Mouse (Mus musculus) liver, postnatal 0 days (tissue): ENCODE measurements around the gene Catsper4. TPM values are rescaled to one million over a fixed set of nuclear protein-coding genes. Genes with fewer than 3 reads are reported as not detected.

ENCODE experiments used
- ATAC-seq: fragments of 200-750 bp; cut with Nextera tagmentation; 2 replicates; pipeline ENCODE4 v1.8.0; 2017; ENCODE audit warnings: mild to moderate bottlenecking, moderate library complexity
- DNase-seq: peaks from one replicate; pipeline ENCODE4 v3.0.0-alpha.2; 2016
- H3K27ac ChIP-seq: fragments of 300-500 bp; sonication (generic); 2 replicates; pipeline ENCODE4 v1.5.1; 2014; ENCODE audit warnings: antibody characterized with exemption, moderate library complexity, mild to moderate bottlenecking, low read depth
- H3K27me3 ChIP-seq: fragments of 300-500 bp; sonication (generic); 2 replicates; pipeline ENCODE4 v1.6.1; 2014; ENCODE audit warnings: low read length, control low read depth, mixed read lengths; ENCODE audit not compliant: insufficient read depth
- H3K36me3 ChIP-seq: fragments of 300-500 bp; sonication (generic); replicated peaks from 2 replicates; pipeline ENCODE4 v1.6.1; 2014; ENCODE audit warnings: mild to moderate bottlenecking, control low read depth, low read length, moderate library complexity, mixed read lengths; ENCODE audit not compliant: insufficient read depth
- H3K4me1 ChIP-seq: fragments of 300-500 bp; sonication (generic); 2 replicates; pipeline ENCODE4 v1.6.1; 2014; ENCODE audit warnings: antibody characterized with exemption, mild to moderate bottlenecking, control low read depth; ENCODE audit not compliant: insufficient read depth
- H3K4me2 ChIP-seq: fragments of 300-500 bp; sonication (generic); 2 replicates; pipeline ENCODE4 v1.6.1; 2014; ENCODE audit warnings: low read depth, mild to moderate bottlenecking, low read length, moderate library complexity, mixed read lengths
- H3K4me3 ChIP-seq: fragments of 300-500 bp; sonication (generic); 2 replicates; pipeline ENCODE4 v1.5.1; 2014; ENCODE audit warnings: low read depth, low read length
- H3K9ac ChIP-seq: fragments of 300-500 bp; sonication (generic); replicated peaks from 2 replicates; pipeline ENCODE4 v1.6.1; 2014; ENCODE audit warnings: mild to moderate bottlenecking, moderate library complexity
- H3K9me3 ChIP-seq: fragments of 300-500 bp; sonication (generic); 2 replicates; pipeline ENCODE4 v1.6.1; 2016; ENCODE audit warnings: mild to moderate bottlenecking, control low read depth, low read length, mixed read lengths
- CTCF ChIP-seq: sonication (generic); IDR thresholded peaks from 2 replicates; pipeline ENCODE4 v1.5.1; 2016; ENCODE audit warnings: antibody characterized with exemption, low read depth
- EP300 ChIP-seq: IDR thresholded peaks from 2 replicates; pipeline ENCODE4 v1.6.1; 2016; ENCODE audit warnings: antibody characterized with exemption, low read depth, mild to moderate bottlenecking
- WGBS: fragments of 180-500 bp; shearing (Covaris S2); extraction: QIAGEN DNeasy Blood & Tissue Kit; methylation state at CpG from one replicate; pipeline ENCODE4 v1.1.7; 2014; ENCODE audit not compliant: insufficient replicate concordance; 5-methylcytosine and 5-hydroxymethylcytosine counted together
- polyA plus RNA-seq: library from polyadenylated mRNA; unstranded; fragments of >200 nt; fragmentation: Nextera tagmentation; extraction: Ambion mirVana; gene quantifications from 2 replicates; pipeline ENCODE4 v1.2.1, GENCODE M21; 2015

Gene Catsper4
- polyA plus RNA-seq, 1 experiment from 2014 or later = not detected

DNA sequence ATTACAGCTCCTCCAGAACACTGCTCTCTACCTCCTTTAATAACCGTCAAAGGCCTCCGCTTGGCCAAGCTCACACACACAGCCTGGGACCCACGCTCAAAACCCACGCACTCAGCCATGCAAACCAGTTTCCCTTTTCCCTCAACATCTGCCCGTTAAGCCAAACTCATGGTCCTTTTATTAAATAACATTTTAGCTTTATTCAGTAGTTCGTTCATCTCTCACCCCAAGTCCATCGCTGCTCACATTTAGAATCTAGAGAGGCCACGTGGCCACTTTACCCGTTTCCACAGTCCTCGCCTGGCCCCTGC, 23.7 kb upstream of the Catsper4 start:
- peak overlapping the region; percentile 37 for H3K4me3 ChIP-seq
- H3K9ac ChIP-seq = no peak overlapping the region
- 22% methylated on average over 10 of the region's 10 CpGs for WGBS

GRCm38 (mm10) chr4:134250116-134250929, 23.1 kb upstream of the Catsper4 start:
- no peak for ATAC-seq
- H3K27ac ChIP-seq = no peak overlapping the region

More for the DNA sequence above, 23.7 kb upstream of the Catsper4 start:
- Histone ChIP-seq H3K27ac (no peak overlapping the region), H3K4me2 (peak overlapping the region; percentile 69), H3K9me3 (no peaks in the 10 kb centered on the region), H3K36me3 (no peaks in the 10 kb centered on the region), H3K27me3 (peaks cover 90% of the 10 kb centered on the region), H3K4me1 (peaks cover 27% of the 10 kb centered on the region)
- ATAC-seq (no peak), DNase-seq (no peak)
- TF ChIP-seq EP300 = no peak
- TF ChIP-seq CTCF = no peak

DNA sequence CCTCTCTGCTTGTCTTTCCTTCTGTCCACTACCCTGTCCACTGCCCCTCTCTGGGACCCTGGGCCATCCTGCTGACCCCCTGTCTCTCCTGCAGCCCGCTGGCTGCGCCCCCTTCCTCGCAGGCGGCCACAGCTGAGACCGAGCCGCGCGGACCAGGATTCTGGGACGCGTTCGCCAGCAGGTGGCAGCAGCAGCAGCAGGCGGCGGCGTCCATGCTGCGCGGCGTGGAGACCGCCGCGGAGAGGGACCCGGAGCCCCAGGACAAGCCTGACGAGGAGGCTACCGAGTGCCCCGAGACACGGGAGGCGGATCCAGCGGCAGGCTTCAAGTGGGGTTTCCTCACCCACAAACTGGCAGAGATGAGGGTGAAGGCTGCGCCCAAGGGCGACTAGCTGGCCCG, 22.5 kb upstream of the Catsper4 start:
- H3K27me3 ChIP-seq = peaks cover 83% of the 10 kb centered on the region
- no peaks in the 10 kb centered on the region for H3K9me3 ChIP-seq
- H3K27ac ChIP-seq = no peak overlapping the region
- H3K9ac ChIP-seq = no peak overlapping the region
- TF ChIP-seq CTCF (peak; percentile 91), EP300 (no peak)
- H3K4me3 ChIP-seq = peak overlapping the region; percentile 32
- peak; percentile 34; the same call in 1 of the 2 replicates for ATAC-seq
- DNase-seq = peak; percentile 81
- peaks cover 35% of the 10 kb centered on the region for H3K4me1 ChIP-seq
- WGBS = 2% methylated on average over 30 of the region's 30 CpGs
- H3K4me2 ChIP-seq = peak overlapping the region; percentile 64
- H3K36me3 ChIP-seq = no peaks in the 10 kb centered on the region

More at GRCm38 (mm10) chr4:134250116-134250929, 23.1 kb upstream of the Catsper4 start:
- Histone ChIP-seq H3K9me3 (no peaks in the 10 kb centered on the region), H3K36me3 (no peaks in the 10 kb centered on the region), H3K4me2 (peak overlapping the region; percentile 69), H3K27me3 (peaks cover 89% of the 10 kb centered on the region), H3K4me1 (peaks cover 30% of the 10 kb centered on the region), H3K9ac (no peak overlapping the region), H3K4me3 (peak overlapping the region; percentile 37)
- no peak for DNase-seq
- TF ChIP-seq CTCF (no peak), EP300 (no peak)
- WGBS = 30% methylated on average over 27 of the region's 27 CpGs

- WGBS = 74% methylated on average over 7 of the region's 7 CpGs
- no peak within 1 kb of the TSS for H3K9ac ChIP-seq
- ATAC-seq = no peak
Measured at GRCm38 (mm10) chr4:134246719-134247258, 19.6 kb upstream of the Catsper4 start, which contains the start of gene Gm30191. TSS of gene Gm30191 (plus strand) at chr4:134246935.

GRCm38 (mm10) chr4:134246256-134246655, 19.1 kb upstream of the Catsper4 start:
- DNase-seq (no peak), ATAC-seq (no peak)
- WGBS = 56% methylated on average over 4 of the region's 4 CpGs
- Histone ChIP-seq H3K27me3 (peaks cover 50% of the 10 kb centered on the region), H3K27ac (no peak overlapping the region), H3K9me3 (no peaks in the 10 kb centered on the region), H3K4me2 (no peak overlapping the region), H3K4me1 (peaks cover 26% of the 10 kb centered on the region), H3K4me3 (no peak overlapping the region), H3K9ac (no peak overlapping the region), H3K36me3 (no peaks in the 10 kb centered on the region)
- TF ChIP-seq CTCF = no peak
- no peak for TF ChIP-seq EP300

More at GRCm38 (mm10) chr4:134246719-134247258, 19.6 kb upstream of the Catsper4 start, which contains the start of gene Gm30191:
- Histone ChIP-seq H3K9me3 (no peaks in the 10 kb centered on the region), H3K27me3 (peaks cover 55% of the 10 kb centered on the region), H3K36me3 (no peaks in the 10 kb centered on the region), H3K4me1 (peaks cover 32% of the 10 kb centered on the region), H3K4me2 (peak within 1 kb of the TSS; percentile 100), H3K4me3 (peak within 1 kb of the TSS; percentile 87), H3K27ac (no peak within 1 kb of the TSS)
- no peak for DNase-seq
- TF ChIP-seq EP300 (no peak), CTCF (no peak)

DNA sequence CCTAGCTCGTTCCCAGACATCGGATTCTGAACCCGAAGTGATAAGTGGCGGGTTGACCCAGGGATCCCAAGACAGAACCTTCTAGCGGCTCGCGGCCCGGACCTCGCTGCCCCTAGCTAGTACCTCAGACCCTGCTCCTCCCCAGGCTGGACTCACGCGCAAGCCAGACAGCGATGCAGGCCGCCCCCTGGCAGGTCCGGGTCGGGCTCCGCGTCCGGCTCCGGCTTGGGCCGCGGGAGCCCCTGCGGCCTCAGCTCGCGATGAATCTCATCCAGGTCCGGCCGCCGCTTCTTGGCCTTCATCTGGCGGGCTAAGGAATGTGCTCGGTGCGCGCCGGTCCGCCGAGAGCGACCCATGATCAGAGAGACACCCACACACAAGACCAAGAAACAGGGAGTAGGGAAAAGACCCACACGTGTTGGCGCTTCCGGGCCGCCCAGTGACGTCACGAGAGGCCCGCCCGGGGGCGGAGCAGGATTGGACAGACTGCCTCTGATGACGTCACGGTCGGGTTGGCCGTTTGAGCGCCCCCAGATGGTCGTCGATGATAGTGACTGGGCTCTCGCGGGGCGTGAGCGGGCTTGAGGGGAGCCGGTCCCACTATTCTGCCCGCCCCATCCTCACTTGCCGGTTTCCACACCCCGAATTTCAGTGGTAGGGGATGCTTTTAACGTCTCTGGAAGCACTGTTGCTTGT, 18.1 kb upstream of the Catsper4 start, which contains the start of gene Zfp593:
Zfp593 (minus strand) TSS at position 445 of the 696 bp plus-strand sequence.
- under 1% methylated on average over 60 of the region's 60 CpGs for WGBS
- Histone ChIP-seq H3K4me1 (peaks cover 18% of the 10 kb centered on the region), H3K36me3 (no peaks in the 10 kb centered on the region), H3K9ac (peak within 1 kb of the TSS; percentile 83), H3K27ac (peak within 1 kb of the TSS; percentile 30; the same call in 1 of the 2 replicates), H3K4me2 (peak within 1 kb of the TSS; percentile 100), H3K4me3 (peak within 1 kb of the TSS; percentile 87), H3K27me3 (peaks cover 40% of the 10 kb centered on the region), H3K9me3 (no peaks in the 10 kb centered on the region)
- no peak for TF ChIP-seq EP300
- peak; percentile 89 for TF ChIP-seq CTCF
- peak; percentile 96 for DNase-seq
- peak; percentile 85 for ATAC-seq
